Mouse (Mus musculus): ENCODE measurements at regions not wholly inside any gene's neighbourhood (a gene's known extent, or its start where the extent isn't known, plus 50 kb on each side); places are given as distances from the start of the nearest gene placed in this dataset.

DNA sequence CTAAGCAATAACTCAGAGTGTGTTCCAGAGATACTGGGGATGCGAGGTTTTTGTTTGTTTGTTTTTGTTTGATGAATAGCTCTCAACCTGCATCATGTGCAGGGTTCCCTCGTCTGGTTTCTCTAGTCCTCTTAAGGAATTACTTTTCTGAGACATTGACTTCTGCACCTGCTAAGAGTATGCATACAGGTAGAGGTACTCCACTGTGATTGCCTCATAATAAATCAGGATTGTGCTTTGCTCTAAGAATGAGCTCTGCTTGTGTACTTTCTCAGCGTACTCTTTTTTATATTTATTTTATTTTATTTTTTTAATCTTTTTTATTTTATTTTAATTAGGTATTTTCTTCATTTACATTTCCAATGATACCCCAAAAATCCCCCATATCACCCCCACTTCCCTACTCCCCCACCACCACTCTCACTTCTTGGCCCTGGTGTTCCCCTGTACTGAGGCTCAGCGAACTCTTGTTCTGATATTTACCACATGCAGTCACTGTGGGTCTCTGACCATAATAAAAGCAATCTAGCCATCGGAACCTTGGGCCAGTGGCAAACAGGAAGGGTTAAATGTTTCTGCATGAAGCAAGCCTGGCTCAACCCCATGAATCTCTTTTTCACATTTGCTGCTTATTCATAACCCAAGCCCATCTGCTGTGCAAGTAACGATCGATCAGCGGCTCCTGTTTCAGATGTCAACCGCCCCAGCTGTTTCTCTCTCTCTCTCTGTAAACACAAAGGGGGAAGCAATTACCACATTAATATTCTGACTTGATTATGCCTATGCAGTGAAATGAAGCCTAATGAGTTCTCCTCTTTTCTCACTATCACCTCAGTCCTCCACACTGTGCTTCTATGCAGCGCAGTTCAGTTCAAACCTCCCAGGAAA is 693.8 kb downstream of the Inhba start:
- no peaks in the 10 kb centered on the region for H3K27me3 ChIP-seq (replicated peaks)
- WGBS: 55% methylated on average over 10 of the region's 10 CpGs
- no peak overlapping the region for H3K4me2 ChIP-seq (replicated peaks)
- H3K9me3 ChIP-seq: no peaks in the 10 kb centered on the region
- H3K9ac ChIP-seq: no peak overlapping the region
- H3K4me1 ChIP-seq (replicated peaks): no peaks in the 10 kb centered on the region
- peak; percentile 80 for ATAC-seq
- H3K4me3 ChIP-seq (replicated peaks): no peak overlapping the region
- no peak overlapping the region for H3K27ac ChIP-seq
- H3K36me3 ChIP-seq: no peaks in the 10 kb centered on the region

- WGBS: 25% methylated on average over 1 of the region's 1 CpGs
- Histone ChIP-seq H3K4me1 (replicated peaks) (no peaks in the 10 kb centered on the region), H3K4me2 (replicated peaks) (no peak overlapping the region), H3K27ac (no peak overlapping the region), H3K9me3 (no peaks in the 10 kb centered on the region), H3K4me3 (replicated peaks) (no peak overlapping the region), H3K9ac (no peak overlapping the region), H3K27me3 (replicated peaks) (no peaks in the 10 kb centered on the region), H3K36me3 (no peaks in the 10 kb centered on the region)
- ATAC-seq: no peak
Measured at GRCm38 (mm10) chr13:16706105-16706442, 694.4 kb downstream of the Inhba start.

- Histone ChIP-seq H3K4me3 (replicated peaks) (no peak overlapping the region), H3K4me1 (replicated peaks) (0 out of 2 replicates have a peak, but pooled peaks cover 2% of the 10 kb centered on the region), H3K36me3 (no peaks in the 10 kb centered on the region), H3K9ac (no peak overlapping the region), H3K27ac (no peak overlapping the region), H3K4me2 (replicated peaks) (no peak overlapping the region), H3K27me3 (replicated peaks) (no peaks in the 10 kb centered on the region), H3K9me3 (no peaks in the 10 kb centered on the region)
- 35% methylated on average over 5 of the region's 5 CpGs for WGBS
- no peak for ATAC-seq
Measured at GRCm38 (mm10) chr13:16715296-16715960, 703.8 kb downstream of the Inhba start.

DNA sequence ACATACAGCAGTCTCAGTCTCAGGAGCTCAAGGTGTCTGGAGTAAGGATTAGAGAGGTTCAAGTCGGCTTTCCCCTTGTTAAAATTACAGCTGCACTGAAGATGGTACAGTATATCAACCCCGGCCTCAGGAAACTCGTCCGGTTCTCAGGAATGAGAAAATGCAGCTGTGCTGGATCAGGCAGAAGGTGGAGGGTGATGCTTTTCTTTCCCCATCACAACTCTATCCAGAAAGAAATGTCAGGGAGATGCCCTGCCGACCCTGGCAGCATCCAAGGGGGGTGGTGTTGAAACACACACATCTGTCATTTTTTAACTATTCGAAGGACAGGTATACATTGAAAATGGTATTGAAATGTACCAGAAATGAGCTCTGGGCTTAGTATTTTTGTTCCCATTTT is 704.7 kb downstream of the Inhba start:
- ATAC-seq: no peak
- no peaks in the 10 kb centered on the region for H3K27me3 ChIP-seq (replicated peaks)
- no peak overlapping the region for H3K4me3 ChIP-seq (replicated peaks)
- no peak overlapping the region for H3K27ac ChIP-seq
- no peak overlapping the region for H3K9ac ChIP-seq
- H3K9me3 ChIP-seq: no peaks in the 10 kb centered on the region
- 33% methylated on average over 6 of the region's 6 CpGs for WGBS
- no peaks in the 10 kb centered on the region for H3K36me3 ChIP-seq
- 0 out of 2 replicates have a peak, but pooled peaks cover 2% of the 10 kb centered on the region for H3K4me1 ChIP-seq (replicated peaks)
- no peak overlapping the region for H3K4me2 ChIP-seq (replicated peaks)

GRCm38 (mm10) chr13:16716796-16717749 is 705.4 kb downstream of the Inhba start:
- H3K27me3 ChIP-seq (replicated peaks): no peaks in the 10 kb centered on the region
- 0 out of 2 replicates have a peak, but pooled peaks cover 2% of the 10 kb centered on the region for H3K4me1 ChIP-seq (replicated peaks)
- no peak overlapping the region for H3K27ac ChIP-seq
- H3K36me3 ChIP-seq: no peaks in the 10 kb centered on the region
- H3K9me3 ChIP-seq: no peaks in the 10 kb centered on the region
- no peak overlapping the region for H3K4me2 ChIP-seq (replicated peaks)
- WGBS: 70% methylated on average over 5 of the region's 5 CpGs
- no peak for ATAC-seq
- H3K9ac ChIP-seq: no peak overlapping the region
- no peak overlapping the region for H3K4me3 ChIP-seq (replicated peaks)

- no peak overlapping the region for H3K4me2 ChIP-seq (replicated peaks)
- no peak overlapping the region for H3K9ac ChIP-seq
- 93% methylated on average over 2 of the region's 2 CpGs for WGBS
- 0 out of 2 replicates have a peak, but pooled peaks cover 2% of the 10 kb centered on the region for H3K4me1 ChIP-seq (replicated peaks)
- H3K36me3 ChIP-seq: no peaks in the 10 kb centered on the region
- H3K27me3 ChIP-seq (replicated peaks): no peaks in the 10 kb centered on the region
- no peak overlapping the region for H3K4me3 ChIP-seq (replicated peaks)
- no peaks in the 10 kb centered on the region for H3K9me3 ChIP-seq
- no peak for ATAC-seq
- H3K27ac ChIP-seq: no peak overlapping the region
Measured at GRCm38 (mm10) chr13:16720090-16720489, 708.4 kb downstream of the Inhba start.

GRCm38 (mm10) chr13:16725350-16725749 is 713.7 kb downstream of the Inhba start:
- Histone ChIP-seq H3K9me3 (no peaks in the 10 kb centered on the region), H3K4me2 (replicated peaks) (no peak overlapping the region), H3K4me3 (replicated peaks) (no peak overlapping the region), H3K9ac (no peak overlapping the region), H3K4me1 (replicated peaks) (no peaks in the 10 kb centered on the region), H3K27me3 (replicated peaks) (no peaks in the 10 kb centered on the region), H3K27ac (no peak overlapping the region), H3K36me3 (no peaks in the 10 kb centered on the region)
- no peak for ATAC-seq
- 74% methylated on average over 5 of the region's 5 CpGs for WGBS

DNA sequence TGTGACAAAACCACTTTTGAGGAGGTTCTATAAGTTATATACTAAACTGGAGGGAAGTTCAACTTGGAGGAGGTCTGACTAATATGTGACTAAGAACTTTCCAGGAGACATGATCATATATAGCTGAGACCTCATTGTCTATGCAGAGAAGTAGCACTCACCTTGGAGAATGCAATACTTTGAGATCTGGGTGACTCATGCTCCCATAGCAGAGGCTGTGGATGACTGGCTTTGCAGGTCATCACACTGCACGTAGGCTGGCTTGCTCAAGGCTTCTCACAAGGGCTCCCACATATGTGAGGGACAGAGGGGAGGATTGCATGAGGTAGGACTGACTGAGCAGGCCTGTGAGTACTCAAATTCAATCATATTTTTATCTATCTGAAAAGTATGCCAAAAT is 726.7 kb downstream of the Inhba start:
- no peak overlapping the region for H3K4me2 ChIP-seq (replicated peaks)
- ATAC-seq: no peak
- no peaks in the 10 kb centered on the region for H3K4me1 ChIP-seq (replicated peaks)

GRCm38 (mm10) chr13:16739563-16739962 is 727.9 kb downstream of the Inhba start:
- Histone ChIP-seq H3K9me3 (no peaks in the 10 kb centered on the region), H3K27ac (no peak overlapping the region), H3K4me1 (replicated peaks) (no peaks in the 10 kb centered on the region), H3K27me3 (replicated peaks) (no peaks in the 10 kb centered on the region), H3K4me3 (replicated peaks) (no peak overlapping the region), H3K36me3 (no peaks in the 10 kb centered on the region), H3K4me2 (replicated peaks) (no peak overlapping the region), H3K9ac (no peak overlapping the region)
- ATAC-seq: no peak
- WGBS: 85% methylated on average over 3 of the region's 3 CpGs

More for the DNA sequence above, 726.7 kb downstream of the Inhba start:
- no peak overlapping the region for H3K27ac ChIP-seq
- H3K27me3 ChIP-seq (replicated peaks): no peaks in the 10 kb centered on the region
- no peaks in the 10 kb centered on the region for H3K36me3 ChIP-seq
- WGBS: 81% methylated on average over 1 of the region's 1 CpGs
- no peak overlapping the region for H3K4me3 ChIP-seq (replicated peaks)
- H3K9ac ChIP-seq: no peak overlapping the region
- H3K9me3 ChIP-seq: no peaks in the 10 kb centered on the region

GRCm38 (mm10) chr13:16744237-16744636 is 732.6 kb downstream of the Inhba start:
- no peaks in the 10 kb centered on the region for H3K27me3 ChIP-seq (replicated peaks)
- H3K4me2 ChIP-seq (replicated peaks): no peak overlapping the region
- ATAC-seq: peak; percentile 39; the same call in 1 of the 2 replicates
- no peaks in the 10 kb centered on the region for H3K9me3 ChIP-seq
- H3K27ac ChIP-seq: no peak overlapping the region
- H3K9ac ChIP-seq: no peak overlapping the region
- no peak overlapping the region for H3K4me3 ChIP-seq (replicated peaks)
- WGBS: 76% methylated on average over 1 of the region's 1 CpGs
- no peaks in the 10 kb centered on the region for H3K36me3 ChIP-seq
- H3K4me1 ChIP-seq (replicated peaks): no peaks in the 10 kb centered on the region

DNA sequence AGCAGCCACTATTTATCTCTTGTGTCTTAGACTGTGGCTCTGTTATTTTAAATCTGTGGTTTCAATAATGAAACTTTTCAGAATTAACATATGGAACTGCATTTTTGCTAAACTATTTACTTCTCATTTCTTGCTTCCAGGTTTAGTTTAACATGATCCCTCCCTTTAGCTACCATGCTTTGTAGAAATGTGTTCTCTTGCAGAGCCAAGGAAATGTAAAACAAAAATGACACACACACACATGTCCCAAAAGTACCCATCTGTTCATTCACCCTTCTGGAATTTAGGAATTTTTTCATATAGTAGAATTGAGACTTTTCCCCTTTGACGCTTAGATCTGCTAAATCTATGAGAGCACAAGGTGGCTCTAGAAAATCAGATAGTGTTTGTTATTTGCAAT is 734.0 kb downstream of the Inhba start:
- no peaks in the 10 kb centered on the region for H3K27me3 ChIP-seq (replicated peaks)
- no peak overlapping the region for H3K27ac ChIP-seq
- no peak overlapping the region for H3K9ac ChIP-seq
- H3K4me2 ChIP-seq (replicated peaks): no peak overlapping the region
- no peaks in the 10 kb centered on the region for H3K4me1 ChIP-seq (replicated peaks)
- no peak for ATAC-seq
- no peak overlapping the region for H3K4me3 ChIP-seq (replicated peaks)
- WGBS: 88% methylated on average over 1 of the region's 1 CpGs
- H3K36me3 ChIP-seq: no peaks in the 10 kb centered on the region
- H3K9me3 ChIP-seq: no peaks in the 10 kb centered on the region

- H3K27ac ChIP-seq: no peak overlapping the region
- no peak overlapping the region for H3K4me2 ChIP-seq (replicated peaks)
- 95% methylated on average over 1 of the region's 1 CpGs for WGBS
- H3K36me3 ChIP-seq: no peaks in the 10 kb centered on the region
- H3K9me3 ChIP-seq: no peaks in the 10 kb centered on the region
- H3K4me3 ChIP-seq (replicated peaks): no peak overlapping the region
- no peak overlapping the region for H3K9ac ChIP-seq
- no peak for ATAC-seq
- H3K4me1 ChIP-seq (replicated peaks): no peaks in the 10 kb centered on the region
- H3K27me3 ChIP-seq (replicated peaks): no peaks in the 10 kb centered on the region
Measured at GRCm38 (mm10) chr13:16746451-16746850, 734.8 kb downstream of the Inhba start.
